Mouse (Mus musculus): ENCODE results near the gene Ptprj. TPM values are rescaled to one million over a fixed set of nuclear protein-coding genes. Genes with fewer than 3 reads are reported as not detected.

Ptprj gene
- polyA plus RNA-seq, 1 experiment from 2014 or later, result 3.7 TPM

- Histone ChIP-seq H3K4me1 (peaks cover 13% of the 10 kb centered on the region), H3K36me3 (no peaks in the 10 kb centered on the region), H3K9me3 (no peaks in the 10 kb centered on the region), H3K9ac (replicated peaks) (no peak overlapping the region), H3K4me2 (replicated peaks) (no peak overlapping the region), H3K27me3 (no peaks in the 10 kb centered on the region), H3K27ac (replicated peaks) (no peak overlapping the region), H3K4me3 (no peak overlapping the region)
- 72% methylated on average over 3 of the region's 3 CpGs for WGBS
- ATAC-seq (replicated peaks), result no peak
Observed at GRCm38 (mm10) chr2:90486226-90486755, 94.2 kb downstream of the Ptprj start.

GRCm38 (mm10) chr2:90481505-90481904, 98.9 kb downstream of the Ptprj start:
- Histone ChIP-seq H3K4me1 (no peaks in the 10 kb centered on the region), H3K27ac (replicated peaks) (no peak overlapping the region), H3K9me3 (no peaks in the 10 kb centered on the region), H3K9ac (replicated peaks) (no peak overlapping the region), H3K4me3 (no peak overlapping the region), H3K36me3 (no peaks in the 10 kb centered on the region), H3K27me3 (no peaks in the 10 kb centered on the region), H3K4me2 (replicated peaks) (no peak overlapping the region)
- WGBS, result 90% methylated on average over 6 of the region's 6 CpGs
- ATAC-seq (replicated peaks), result no peak

- H3K36me3 ChIP-seq, result no peaks in the 10 kb centered on the region
- H3K9ac ChIP-seq (replicated peaks), result no peak overlapping the region
- H3K27me3 ChIP-seq, result no peaks in the 10 kb centered on the region
- no peaks in the 10 kb centered on the region for H3K9me3 ChIP-seq
- 64% methylated on average over 13 of the region's 13 CpGs for WGBS
- H3K4me3 ChIP-seq, result no peak overlapping the region
- no peaks in the 10 kb centered on the region for H3K4me1 ChIP-seq
- ATAC-seq (replicated peaks), result no peak
- no peak overlapping the region for H3K27ac ChIP-seq (replicated peaks)
- H3K4me2 ChIP-seq (replicated peaks), result no peak overlapping the region
Observed at GRCm38 (mm10) chr2:90480747-90481308, 99.6 kb downstream of the Ptprj start.

DNA sequence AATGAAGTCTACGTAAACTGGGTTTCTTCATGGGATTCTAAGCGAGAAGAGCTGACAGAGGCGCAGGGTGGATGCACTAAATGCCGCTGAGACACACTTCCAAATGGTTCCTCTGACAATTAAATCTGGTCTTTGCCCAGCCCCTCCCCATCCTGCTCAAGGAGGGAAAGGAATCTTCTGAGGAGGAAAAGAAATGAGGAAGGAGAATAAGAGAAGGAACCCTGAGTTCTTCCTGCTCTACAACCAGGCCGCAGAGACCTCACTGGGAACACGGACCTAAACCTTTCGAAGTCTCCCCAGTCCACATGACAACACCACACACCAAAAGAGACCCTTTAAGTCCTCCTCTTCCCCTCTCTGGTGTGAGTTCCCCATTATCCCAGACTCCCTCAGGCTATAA, 101.9 kb downstream of the Ptprj start:
- 85% methylated on average over 7 of the region's 7 CpGs for WGBS
- Histone ChIP-seq H3K9me3 (no peaks in the 10 kb centered on the region), H3K36me3 (no peaks in the 10 kb centered on the region), H3K4me1 (peaks cover 6% of the 10 kb centered on the region), H3K4me2 (replicated peaks) (no peak overlapping the region), H3K4me3 (no peak overlapping the region), H3K9ac (replicated peaks) (no peak overlapping the region), H3K27me3 (no peaks in the 10 kb centered on the region), H3K27ac (replicated peaks) (no peak overlapping the region)
- ATAC-seq (replicated peaks), result no peak

- peaks cover 6% of the 10 kb centered on the region for H3K4me1 ChIP-seq
- H3K9ac ChIP-seq (replicated peaks), result no peak overlapping the region
- 37% methylated on average over 8 of the region's 8 CpGs for WGBS
- no peaks in the 10 kb centered on the region for H3K9me3 ChIP-seq
- no peak overlapping the region for H3K4me2 ChIP-seq (replicated peaks)
- no peaks in the 10 kb centered on the region for H3K27me3 ChIP-seq
- no peaks in the 10 kb centered on the region for H3K36me3 ChIP-seq
- no peak overlapping the region for H3K27ac ChIP-seq (replicated peaks)
- no peak overlapping the region for H3K4me3 ChIP-seq
- no peak for ATAC-seq (replicated peaks)
Observed at GRCm38 (mm10) chr2:90477617-90478016, 102.8 kb downstream of the Ptprj start.

- 88% methylated on average over 4 of the region's 5 CpGs for WGBS
Observed at GRCm38 (mm10) chr2:90476792-90477191, 103.7 kb downstream of the Ptprj start.

GRCm38 (mm10) chr2:90476319-90476718, 104.1 kb downstream of the Ptprj start:
- ATAC-seq (replicated peaks), result no peak
- 80% methylated on average over 11 of the region's 11 CpGs for WGBS
- no peak overlapping the region for H3K27ac ChIP-seq (replicated peaks)
- peaks cover 6% of the 10 kb centered on the region for H3K4me1 ChIP-seq
- H3K4me3 ChIP-seq, result no peak overlapping the region
- H3K27me3 ChIP-seq, result no peaks in the 10 kb centered on the region
- no peak overlapping the region for H3K4me2 ChIP-seq (replicated peaks)
- no peak overlapping the region for H3K9ac ChIP-seq (replicated peaks)
- no peaks in the 10 kb centered on the region for H3K36me3 ChIP-seq
- no peaks in the 10 kb centered on the region for H3K9me3 ChIP-seq

More at GRCm38 (mm10) chr2:90476792-90477191, 103.7 kb downstream of the Ptprj start:
- H3K4me1 ChIP-seq, result peaks cover 6% of the 10 kb centered on the region
- no peak for ATAC-seq (replicated peaks)
- H3K9ac ChIP-seq (replicated peaks), result no peak overlapping the region
- H3K27me3 ChIP-seq, result no peaks in the 10 kb centered on the region
- no peaks in the 10 kb centered on the region for H3K36me3 ChIP-seq
- no peaks in the 10 kb centered on the region for H3K9me3 ChIP-seq
- no peak overlapping the region for H3K4me2 ChIP-seq (replicated peaks)
- no peak overlapping the region for H3K27ac ChIP-seq (replicated peaks)
- H3K4me3 ChIP-seq, result no peak overlapping the region

DNA sequence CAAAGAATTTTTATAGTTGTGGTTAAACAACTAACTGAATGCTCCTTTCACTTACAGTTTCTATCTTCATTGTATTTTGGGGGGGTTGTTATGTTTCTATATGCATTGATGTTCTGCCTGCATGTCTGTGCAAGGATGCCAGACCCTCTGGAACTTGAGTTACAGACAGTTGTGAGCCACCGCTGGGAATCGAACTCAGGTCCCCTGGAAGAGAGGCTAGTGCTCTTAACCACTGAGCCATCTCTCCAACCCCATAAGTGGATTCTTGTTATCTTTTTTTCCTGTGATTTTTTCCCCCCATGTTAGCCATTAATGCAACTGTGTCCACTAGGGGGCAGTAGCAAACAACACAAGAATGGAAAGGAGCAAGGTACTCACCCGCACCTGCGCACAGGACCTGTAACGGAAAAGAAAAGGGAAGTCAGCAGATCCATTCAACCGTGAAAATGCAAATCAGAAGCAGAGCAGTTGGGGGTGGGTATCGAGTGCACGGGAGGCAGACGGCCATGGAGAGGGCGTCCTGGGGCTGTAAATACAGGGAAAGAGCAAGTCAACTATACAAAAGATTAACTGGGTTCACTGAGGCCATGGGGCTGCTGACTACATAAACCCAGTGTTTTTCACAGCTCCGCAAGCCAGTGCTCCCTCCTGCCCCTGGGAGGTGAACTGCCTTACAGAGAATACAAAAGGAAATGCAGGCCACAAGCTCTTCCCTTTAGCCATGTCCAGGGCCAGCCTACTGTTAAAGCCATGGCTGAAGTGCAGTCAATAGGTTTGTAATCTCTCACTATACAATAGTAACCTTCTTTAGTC, 105.6 kb downstream of the Ptprj start:
- Histone ChIP-seq H3K4me2 (replicated peaks) (peak overlapping the region; percentile 54), H3K4me3 (peak overlapping the region; percentile 36), H3K4me1 (peaks cover 6% of the 10 kb centered on the region), H3K27me3 (no peaks in the 10 kb centered on the region), H3K27ac (replicated peaks) (peak overlapping the region; percentile 70), H3K9me3 (no peaks in the 10 kb centered on the region), H3K36me3 (no peaks in the 10 kb centered on the region), H3K9ac (replicated peaks) (peak overlapping the region; percentile 47; the same call in 1 of the 2 replicates)
- ATAC-seq (replicated peaks), result peak; percentile 94
- WGBS, result 4% methylated on average over 11 of the region's 11 CpGs

DNA sequence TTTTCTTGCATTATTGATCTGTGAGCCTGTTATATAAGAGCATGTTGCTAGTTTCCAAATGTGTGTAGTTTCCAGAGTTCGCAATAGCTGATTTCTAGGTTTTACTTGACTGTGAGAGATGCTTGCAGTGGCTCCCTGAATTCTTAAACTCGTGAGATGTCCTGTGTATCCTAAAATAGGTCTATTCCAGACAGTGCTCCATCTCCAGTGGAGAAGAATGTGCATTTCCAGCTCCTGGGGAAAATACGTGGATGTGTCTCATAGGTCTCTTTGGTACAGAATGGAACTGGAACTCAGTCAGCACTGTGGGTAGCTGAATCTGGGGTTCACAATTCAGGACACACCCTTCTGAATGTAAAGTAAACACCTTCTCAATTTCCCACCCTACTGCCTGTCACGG, 107.7 kb downstream of the Ptprj start:
- WGBS, result 85% methylated on average over 4 of the region's 4 CpGs
- H3K9me3 ChIP-seq, result no peaks in the 10 kb centered on the region
- no peak for ATAC-seq (replicated peaks)
- no peak overlapping the region for H3K27ac ChIP-seq (replicated peaks)
- no peaks in the 10 kb centered on the region for H3K27me3 ChIP-seq
- H3K36me3 ChIP-seq, result no peaks in the 10 kb centered on the region
- H3K4me3 ChIP-seq, result no peak overlapping the region
- no peak overlapping the region for H3K4me2 ChIP-seq (replicated peaks)
- H3K4me1 ChIP-seq, result peaks cover 6% of the 10 kb centered on the region
- H3K9ac ChIP-seq (replicated peaks), result no peak overlapping the region

GRCm38 (mm10) chr2:90470122-90470521, 110.3 kb downstream of the Ptprj start:
- ATAC-seq (replicated peaks), result no peak
- Histone ChIP-seq H3K27me3 (no peaks in the 10 kb centered on the region), H3K9me3 (no peaks in the 10 kb centered on the region), H3K4me2 (replicated peaks) (no peak overlapping the region), H3K36me3 (no peaks in the 10 kb centered on the region), H3K4me3 (no peak overlapping the region), H3K27ac (replicated peaks) (no peak overlapping the region), H3K9ac (replicated peaks) (no peak overlapping the region), H3K4me1 (peaks cover 3% of the 10 kb centered on the region)
- WGBS, result 46% methylated on average over 6 of the region's 6 CpGs

- 84% methylated on average over 7 of the region's 7 CpGs for WGBS
- H3K4me1 ChIP-seq, result no peaks in the 10 kb centered on the region
Observed at GRCm38 (mm10) chr2:90466480-90466879, 114.0 kb downstream of the Ptprj start.

GRCm38 (mm10) chr2:90463735-90464134, 116.7 kb downstream of the Ptprj start:
- Histone ChIP-seq H3K9ac (replicated peaks) (no peak overlapping the region), H3K4me2 (replicated peaks) (no peak overlapping the region), H3K4me1 (no peaks in the 10 kb centered on the region), H3K27me3 (no peaks in the 10 kb centered on the region), H3K36me3 (peaks cover 9% of the 10 kb centered on the region), H3K27ac (replicated peaks) (no peak overlapping the region), H3K9me3 (no peaks in the 10 kb centered on the region), H3K4me3 (no peak overlapping the region)
- ATAC-seq (replicated peaks), result no peak
- WGBS, result 93% methylated on average over 5 of the region's 5 CpGs

More at GRCm38 (mm10) chr2:90466480-90466879, 114.0 kb downstream of the Ptprj start:
- Histone ChIP-seq H3K4me3 (no peak overlapping the region), H3K9ac (replicated peaks) (no peak overlapping the region), H3K36me3 (no peaks in the 10 kb centered on the region), H3K27ac (replicated peaks) (no peak overlapping the region), H3K4me2 (replicated peaks) (no peak overlapping the region), H3K9me3 (no peaks in the 10 kb centered on the region), H3K27me3 (no peaks in the 10 kb centered on the region)
- no peak for ATAC-seq (replicated peaks)

Measured in forebrain, embryonic 15.5 days (tissue).